Mouse (Mus musculus) kidney, postnatal 10 days (tissue): ENCODE data around the gene Neurog1.
A peak's percentile ranks its signal among the peaks of the same experiment; 100 is the strongest.

Source experiments
- DNase-seq: peaks from one replicate; pipeline ENCODE4 v3.0.0; 2021; ENCODE audit warnings: mixed read lengths

Gene Neurog1

GRCm38 (mm10) chr13:56257469-56258153 lies 5.6 kb upstream of the Neurog1 start:
- no peak for DNase-seq

- DNase-seq = no peak
These were observed 4.8 kb upstream of the Neurog1 start for GRCm38 (mm10) chr13:56256716-56257299.

- DNase-seq = no peak
These were observed 1.4 kb upstream of the Neurog1 start for GRCm38 (mm10) chr13:56253379-56253778.

GRCm38 (mm10) chr13:56252783-56253182 lies 820 bp upstream of the Neurog1 start:
- DNase-seq = no peak

GRCm38 (mm10) chr13:56251176-56251923 lies 613 bp downstream of the Neurog1 start:
- DNase-seq = no peak

- DNase-seq = no peak
These were observed 1.3 kb downstream of the Neurog1 start for GRCm38 (mm10) chr13:56250551-56251161.

GRCm38 (mm10) chr13:56249593-56250341 lies 2.2 kb downstream of the Neurog1 start:
- no peak for DNase-seq

- no peak for DNase-seq
These were observed 8.9 kb downstream of the Neurog1 start for GRCm38 (mm10) chr13:56243104-56243503.

- no peak for DNase-seq
These were observed 11.8 kb downstream of the Neurog1 start for GRCm38 (mm10) chr13:56240012-56240770.

- no peak for DNase-seq
These were observed 14.1 kb downstream of the Neurog1 start for GRCm38 (mm10) chr13:56237905-56238304.

- no peak for DNase-seq
These were observed 15.8 kb downstream of the Neurog1 start for GRCm38 (mm10) chr13:56236194-56236593.

- DNase-seq = no peak
These were observed 23.2 kb downstream of the Neurog1 start for GRCm38 (mm10) chr13:56228790-56229189.

GRCm38 (mm10) chr13:56226175-56226954 lies 25.6 kb downstream of the Neurog1 start:
- peak; percentile 14 for DNase-seq

GRCm38 (mm10) chr13:56223625-56224024 lies 28.3 kb downstream of the Neurog1 start:
- no peak for DNase-seq

GRCm38 (mm10) chr13:56222849-56223246 lies 29.1 kb downstream of the Neurog1 start:
- DNase-seq = peak; percentile 39

GRCm38 (mm10) chr13:56221995-56222848 lies 29.7 kb downstream of the Neurog1 start:
- peak; percentile 46 for DNase-seq

- DNase-seq = peak; percentile 59
These were observed 30.6 kb downstream of the Neurog1 start for GRCm38 (mm10) chr13:56221129-56221910.

GRCm38 (mm10) chr13:56219254-56219653 lies 32.7 kb downstream of the Neurog1 start:
- no peak for DNase-seq

GRCm38 (mm10) chr13:56216090-56216489 lies 35.9 kb downstream of the Neurog1 start:
- DNase-seq = no peak
